Mouse (Mus musculus): ENCODE results near the gene Ffar4. TPM values are rescaled to one million over a fixed set of nuclear protein-coding genes. Genes with fewer than 3 reads are reported as not detected.
A peak's percentile ranks its signal among the peaks of the same experiment; 100 is the strongest.

The Ffar4 gene
- under 1 TPM in 1 of 4 experiments, not detected in 3; 0.35 TPM for total RNA-seq (2022)

GRCm38 (mm10) chr19:38096858-38097758 is at the start of gene Ffar4:
Gene Ffar4 (plus strand): TSS chr19:38097071.
- no peak for DNase-seq (ENCODE audit: low spot score in 2 of 2)

- DNase-seq (ENCODE audit: low spot score in 2 of 2), result no peak
Observed at GRCm38 (mm10) chr19:38049686-38050085, 47.2 kb upstream of the Ffar4 start.

GRCm38 (mm10) chr19:38053227-38054041 is 43.4 kb upstream of the Ffar4 start:
- DNase-seq (ENCODE audit: low spot score in 2 of 2), result no peak

GRCm38 (mm10) chr19:38054149-38054719 is 42.6 kb upstream of the Ffar4 start:
- DNase-seq (ENCODE audit: low spot score in 2 of 2), result peak in 1 of 2 experiments; percentile 62

- peak in 1 of 2 experiments; percentile 92 for DNase-seq (ENCODE audit: low spot score in 2 of 2)
Observed at GRCm38 (mm10) chr19:38054720-38055192, 42.1 kb upstream of the Ffar4 start, which contains the start of gene Cep55. Gene Cep55 (plus strand): TSS chr19:38055011.

- no peak for DNase-seq (ENCODE audit: low spot score in 2 of 2)
Observed at GRCm38 (mm10) chr19:38055798-38056197, 41.1 kb upstream of the Ffar4 start.

- no peak for DNase-seq (ENCODE audit: low spot score in 2 of 2)
Observed at GRCm38 (mm10) chr19:38056276-38056675, 40.6 kb upstream of the Ffar4 start.

- DNase-seq (ENCODE audit: low spot score in 2 of 2), result no peak
Observed at GRCm38 (mm10) chr19:38056931-38057330, 39.9 kb upstream of the Ffar4 start.

GRCm38 (mm10) chr19:38063201-38063600 is 33.7 kb upstream of the Ffar4 start:
- no peak for DNase-seq (ENCODE audit: low spot score in 2 of 2)

GRCm38 (mm10) chr19:38064051-38064450 is 32.8 kb upstream of the Ffar4 start:
- DNase-seq (ENCODE audit: low spot score in 2 of 2), result no peak

- DNase-seq (ENCODE audit: low spot score in 2 of 2), result no peak
Observed at GRCm38 (mm10) chr19:38073226-38073625, 23.6 kb upstream of the Ffar4 start.

GRCm38 (mm10) chr19:38075051-38075450 is 21.8 kb upstream of the Ffar4 start:
- no peak for DNase-seq (ENCODE audit: low spot score in 2 of 2)

- no peak for DNase-seq (ENCODE audit: low spot score in 2 of 2)
Observed at GRCm38 (mm10) chr19:38076251-38076650, 20.6 kb upstream of the Ffar4 start.

- no peak for DNase-seq (ENCODE audit: low spot score in 2 of 2)
Observed at GRCm38 (mm10) chr19:38077851-38078540, 18.9 kb upstream of the Ffar4 start.

GRCm38 (mm10) chr19:38081361-38081760 is 15.5 kb upstream of the Ffar4 start:
- DNase-seq (ENCODE audit: low spot score in 2 of 2), result no peak

- no peak for DNase-seq (ENCODE audit: low spot score in 2 of 2)
Observed at GRCm38 (mm10) chr19:38082931-38083525, 13.8 kb upstream of the Ffar4 start.

- DNase-seq (ENCODE audit: low spot score in 2 of 2), result no peak
Observed at GRCm38 (mm10) chr19:38085841-38086240, 11.0 kb upstream of the Ffar4 start.

GRCm38 (mm10) chr19:38086948-38087551 is 9.8 kb upstream of the Ffar4 start:
- DNase-seq (ENCODE audit: low spot score in 2 of 2), result peak in 1 of 2 experiments; percentile 16

- no peak for DNase-seq (ENCODE audit: low spot score in 2 of 2)
Observed at GRCm38 (mm10) chr19:38089358-38089757, 7.5 kb upstream of the Ffar4 start.

- DNase-seq (ENCODE audit: low spot score in 2 of 2), result no peak
Observed at GRCm38 (mm10) chr19:38091512-38091985, 5.3 kb upstream of the Ffar4 start.
